Mouse (Mus musculus): ENCODE results near the gene Bub1. TPM values are rescaled to one million over a fixed set of nuclear protein-coding genes. Genes with fewer than 3 reads are reported as not detected.

Bub1 gene
- total RNA-seq, 2 experiments from 2014 or later = 20.6 to 31.1 TPM

DNA sequence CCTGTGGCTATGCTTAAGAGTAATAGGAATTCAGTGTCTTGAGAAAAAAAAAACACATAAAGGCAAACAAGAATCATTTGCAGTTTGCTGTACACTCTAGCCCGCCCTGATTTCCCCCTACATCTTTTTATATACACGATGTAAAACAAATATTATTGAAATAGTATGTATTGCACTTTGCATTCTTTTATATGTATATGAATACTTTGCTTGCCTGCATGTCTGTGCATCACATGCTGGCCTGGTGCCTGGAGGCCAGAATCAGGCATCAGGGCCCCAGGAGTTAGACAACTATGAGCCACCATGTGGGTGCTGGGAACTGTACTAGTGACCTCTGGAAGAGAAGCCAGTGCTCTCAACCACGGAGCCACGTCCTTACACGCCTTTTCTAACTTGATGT, 44.4 kb downstream of the Bub1 start:
- ATAC-seq (replicated peaks; ENCODE audit: low FRiP score, poor library complexity, severe bottlenecking) = no peak

DNA sequence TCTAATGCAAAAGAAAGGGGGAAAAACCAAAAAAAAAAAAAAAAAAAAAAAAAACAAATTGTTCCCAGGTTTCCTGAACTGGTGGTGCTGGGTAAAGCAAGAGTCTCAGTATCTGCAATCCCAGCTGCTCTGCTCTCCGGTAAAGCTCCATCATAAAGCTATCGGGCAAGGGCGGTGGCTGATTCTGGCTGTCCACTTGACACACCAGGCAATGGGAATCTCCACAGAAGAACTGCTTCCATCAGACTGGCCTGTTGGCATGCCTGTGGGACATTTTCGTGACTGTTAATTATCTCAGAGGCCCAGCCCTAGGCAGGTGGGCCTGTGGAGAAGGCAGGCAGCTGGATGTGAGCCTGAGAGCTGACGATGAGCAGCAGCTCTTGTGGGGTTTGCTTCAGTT, 53.2 kb downstream of the Bub1 start:
- ATAC-seq (replicated peaks; ENCODE audit: low FRiP score, poor library complexity, severe bottlenecking) = no peak

DNA sequence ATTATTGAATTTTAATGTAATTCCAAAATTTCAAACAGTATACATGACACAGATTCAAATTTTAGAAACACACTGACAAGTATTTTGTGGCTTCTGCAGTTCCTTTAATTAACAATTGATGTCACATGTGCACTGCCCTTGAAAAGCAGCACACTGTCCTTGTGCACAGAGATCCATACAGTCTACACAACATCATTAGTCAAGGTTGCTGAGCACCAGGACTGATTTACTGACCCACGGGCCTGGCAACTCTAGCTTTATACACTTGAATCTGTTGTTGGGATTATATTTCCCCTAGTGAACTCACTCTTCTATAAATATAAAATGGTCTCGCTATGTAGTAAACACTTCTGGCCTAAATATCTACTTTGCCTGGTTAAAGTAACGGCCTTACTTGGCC, 56.7 kb downstream of the Bub1 start:
- no peak for ATAC-seq (replicated peaks; ENCODE audit: low FRiP score, poor library complexity, severe bottlenecking)

DNA sequence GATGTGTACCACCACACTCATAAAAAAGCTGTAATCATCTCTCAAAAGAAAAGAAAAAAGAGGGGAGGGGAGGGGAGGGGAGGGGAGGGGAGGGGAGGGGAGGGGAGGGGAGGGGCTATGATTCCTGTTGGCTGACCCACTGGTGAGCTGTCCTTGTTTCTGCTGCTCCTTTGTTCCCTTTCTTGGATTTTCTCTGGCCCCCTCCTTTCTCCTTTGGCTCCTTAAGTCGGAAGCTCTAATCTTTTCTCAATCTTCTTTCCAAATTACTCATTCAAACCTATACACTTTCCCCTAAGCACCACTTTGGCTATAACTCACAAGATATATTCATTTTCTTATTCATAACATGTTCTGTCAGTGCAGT, 57.1 kb downstream of the Bub1 start:
- no peak for ATAC-seq (replicated peaks; ENCODE audit: low FRiP score, poor library complexity, severe bottlenecking)

DNA sequence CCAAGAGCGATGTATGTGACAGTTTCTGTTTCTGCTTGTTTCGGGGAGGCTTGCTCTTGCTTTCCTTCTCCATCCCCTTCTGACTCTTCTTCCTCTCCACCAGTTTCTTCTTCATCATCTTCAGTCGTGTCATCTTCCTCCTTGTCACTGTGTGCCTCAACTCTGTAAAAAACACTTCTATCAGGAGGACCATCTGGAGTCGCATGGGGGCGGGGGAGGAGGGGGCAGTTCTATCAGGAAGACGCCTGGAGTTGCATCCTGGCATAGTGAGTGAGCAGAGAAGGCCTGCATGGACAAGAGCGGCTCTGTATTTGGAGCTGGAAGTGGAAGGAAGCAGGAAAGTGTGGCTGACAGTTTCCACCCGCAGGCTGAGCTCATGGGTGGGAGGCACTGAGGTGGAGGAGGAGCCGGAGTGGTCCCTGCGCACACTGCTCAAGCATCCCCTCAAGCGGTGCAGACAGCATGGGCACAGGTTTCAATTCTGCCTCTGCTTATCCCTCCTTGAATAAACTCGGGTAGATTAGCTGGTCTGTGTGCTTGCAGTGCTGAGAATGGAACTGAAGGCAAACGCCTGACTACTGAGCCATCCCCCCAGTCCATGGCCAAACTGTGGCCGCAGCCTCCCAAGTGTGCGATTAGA, 57.6 kb downstream of the Bub1 start:
- no peak for ATAC-seq (replicated peaks; ENCODE audit: low FRiP score, poor library complexity, severe bottlenecking)

DNA sequence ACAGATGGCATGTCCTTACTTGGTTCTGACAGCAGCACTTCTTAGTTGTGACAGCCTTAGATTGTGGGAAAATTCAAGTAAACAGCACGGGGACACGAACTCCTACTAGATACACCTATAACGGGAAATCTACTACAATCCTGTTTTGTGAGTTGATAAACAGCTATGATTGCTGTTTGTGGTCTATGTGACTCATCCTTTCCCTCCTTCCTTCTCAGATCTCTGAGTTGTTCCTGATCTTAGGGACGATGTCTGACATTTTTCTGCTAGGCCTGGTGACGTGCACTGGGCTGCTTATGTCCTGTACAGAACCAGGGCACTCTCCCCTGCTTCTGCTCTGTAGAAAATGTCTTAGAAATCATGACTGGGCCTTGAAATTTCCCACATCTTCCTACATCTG, 70.1 kb downstream of the Bub1 start:
- ATAC-seq (replicated peaks; ENCODE audit: low FRiP score, poor library complexity, severe bottlenecking) = no peak

DNA sequence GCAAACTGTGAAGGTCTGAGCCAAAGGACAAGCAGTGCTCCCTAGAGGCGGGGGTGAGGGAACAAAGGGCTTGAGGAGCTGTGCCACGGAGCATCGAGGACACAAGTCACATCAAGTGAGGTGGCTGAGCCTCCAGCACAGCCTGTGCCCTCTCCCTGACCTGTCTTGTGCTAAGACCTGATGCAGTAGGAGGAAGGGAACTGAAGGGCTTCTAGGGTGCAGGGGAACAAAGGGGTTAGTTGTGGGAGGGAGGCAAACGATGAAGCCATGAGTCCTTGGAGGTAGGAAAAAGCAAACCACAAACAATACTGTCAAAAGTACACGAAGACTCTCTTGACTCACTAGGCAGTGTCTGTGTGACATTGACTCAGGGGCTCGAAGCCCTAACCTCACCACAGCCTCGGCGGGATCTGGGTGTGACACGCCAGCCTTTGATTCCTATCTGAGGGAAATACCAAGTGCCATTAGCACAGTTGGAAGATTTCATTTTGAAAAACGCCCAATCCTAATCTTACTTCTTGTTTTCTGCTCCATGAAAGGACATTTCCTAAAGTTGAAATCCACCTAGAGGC, 71.2 kb downstream of the Bub1 start:
- no peak for ATAC-seq (replicated peaks; ENCODE audit: low FRiP score, poor library complexity, severe bottlenecking)

DNA sequence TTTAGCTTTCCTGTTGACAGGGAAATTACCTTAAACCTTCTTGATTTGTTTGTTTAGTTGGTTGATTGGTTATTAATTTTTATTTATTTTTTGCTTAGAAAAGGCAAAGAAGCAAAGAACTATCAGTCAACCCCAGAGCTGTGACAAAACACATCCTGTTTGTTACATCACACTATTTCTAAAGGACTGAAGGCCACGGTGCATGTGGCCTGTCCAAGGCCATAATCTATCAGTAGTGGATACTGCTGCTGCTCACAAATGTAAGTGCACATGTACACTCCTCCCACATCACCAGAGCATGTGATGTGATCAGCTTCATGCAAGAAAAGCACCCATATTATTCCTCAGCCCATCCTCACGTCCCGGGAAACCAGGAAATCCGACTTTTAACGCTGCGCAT, 71.7 kb downstream of the Bub1 start:
- ATAC-seq (replicated peaks; ENCODE audit: low FRiP score, poor library complexity, severe bottlenecking) = no peak

DNA sequence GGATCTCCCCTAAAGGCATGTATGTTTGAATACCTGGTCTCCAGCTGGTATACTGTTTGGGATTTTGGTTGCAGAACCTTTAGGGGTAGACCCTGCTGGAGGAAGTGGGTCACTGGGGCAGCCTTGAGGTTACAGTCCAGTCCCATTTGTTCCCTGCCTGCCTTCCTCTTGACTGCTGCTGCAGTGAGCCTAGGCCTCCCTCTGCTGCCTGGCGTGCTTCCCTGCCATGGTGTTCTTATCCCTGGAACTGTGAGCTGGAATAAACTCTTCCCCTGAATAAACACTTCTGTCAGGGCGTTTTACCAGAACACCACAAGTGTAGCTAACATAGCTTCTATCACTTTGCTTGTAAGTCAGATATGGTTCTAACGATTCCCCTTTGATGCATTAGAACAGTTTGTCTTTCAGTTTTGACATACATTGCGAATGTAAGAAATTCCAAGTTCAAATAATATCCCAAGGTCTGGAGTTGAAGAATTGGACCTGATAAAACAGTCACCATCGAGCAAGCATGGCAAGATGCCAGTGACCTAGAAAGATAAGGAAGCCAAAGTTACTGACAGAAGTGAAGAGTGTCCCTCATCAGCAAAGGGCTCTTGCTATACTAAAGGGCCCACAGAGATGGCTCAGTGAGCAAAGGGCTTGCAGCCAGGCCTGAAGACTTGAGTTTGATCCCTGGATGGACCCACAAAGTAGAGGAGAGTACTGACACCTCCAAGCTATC, 72.3 kb downstream of the Bub1 start:
- ATAC-seq (replicated peaks; ENCODE audit: low FRiP score, poor library complexity, severe bottlenecking) = no peak

DNA sequence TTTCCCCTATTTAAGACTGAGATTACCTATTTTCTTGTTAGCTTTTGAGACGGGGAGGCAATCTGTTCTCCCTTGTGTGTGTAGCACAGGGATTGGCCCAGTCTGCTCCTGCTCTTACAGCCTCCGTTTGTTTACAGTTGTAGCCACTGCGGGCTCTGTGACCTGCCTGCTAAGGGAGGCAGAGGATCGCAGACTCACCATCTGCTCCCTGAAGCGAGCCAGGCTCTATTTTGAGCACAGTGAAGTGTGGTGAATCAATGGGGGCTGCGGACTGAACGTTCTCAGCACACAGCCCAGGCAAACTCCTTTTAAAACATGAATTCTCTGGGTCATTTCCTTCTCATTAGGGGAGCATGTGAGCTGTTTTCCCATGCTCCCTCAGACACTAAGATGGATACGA, 74.5 kb downstream of the Bub1 start:
- ATAC-seq (replicated peaks; ENCODE audit: low FRiP score, poor library complexity, severe bottlenecking) = no peak

DNA sequence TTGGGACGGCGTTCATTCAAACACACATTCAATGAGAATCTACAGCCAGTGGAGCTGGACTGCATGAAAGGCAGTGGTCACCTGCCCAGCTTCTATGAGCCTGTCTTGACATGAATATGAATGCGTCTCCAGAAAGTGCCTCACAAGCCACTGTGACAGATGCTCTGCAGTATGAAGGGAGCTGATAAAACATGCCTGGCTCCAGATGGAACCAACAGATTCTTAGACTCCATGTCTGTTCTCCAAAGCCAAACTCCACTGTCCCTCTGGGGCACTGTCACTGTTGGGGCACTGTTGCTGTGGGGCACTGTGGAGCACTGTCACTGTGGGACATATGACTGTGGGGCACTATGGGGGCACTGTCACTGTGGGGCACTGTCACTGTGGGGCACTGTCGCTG, 77.6 kb downstream of the Bub1 start:
- ATAC-seq (replicated peaks; ENCODE audit: low FRiP score, poor library complexity, severe bottlenecking) = no peak

DNA sequence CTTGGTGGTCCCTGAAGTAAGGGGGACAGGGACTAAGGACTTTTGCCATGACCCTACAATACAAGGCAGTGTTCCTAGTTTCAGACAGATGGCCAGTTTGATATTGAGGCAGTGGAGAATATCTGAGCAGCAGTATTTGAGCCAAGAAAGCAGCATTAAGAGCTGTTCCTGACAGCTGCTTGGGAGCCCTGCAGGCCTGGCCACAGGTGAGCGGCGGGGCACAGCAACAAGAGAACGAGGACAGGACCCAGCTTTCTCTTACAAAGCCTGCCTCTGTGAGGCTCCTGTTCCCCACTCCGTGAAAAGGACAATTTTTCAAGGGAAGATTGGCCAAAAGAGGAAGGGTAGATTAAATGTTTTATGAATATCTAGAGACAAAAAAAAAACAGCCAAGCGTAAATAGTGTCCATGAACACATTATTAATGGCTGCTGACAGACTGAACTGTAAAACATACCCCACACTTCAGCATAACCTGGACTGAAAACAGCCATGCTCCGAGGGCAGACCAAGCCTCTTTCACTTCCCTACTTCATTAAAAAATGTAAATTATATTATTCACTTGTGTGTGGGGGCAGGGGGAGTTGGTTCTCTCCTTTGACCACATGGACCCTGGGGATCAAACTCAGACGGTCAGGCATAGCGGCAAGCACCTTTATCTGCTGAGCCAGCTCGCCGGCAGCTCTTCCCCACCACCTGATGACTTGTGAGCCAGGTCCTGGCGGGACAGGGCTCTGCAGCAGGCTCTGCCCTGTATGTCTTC, 79.6 kb downstream of the Bub1 start:
- no peak for ATAC-seq (replicated peaks; ENCODE audit: low FRiP score, poor library complexity, severe bottlenecking)

Other genes starting within 250 kb of the Bub1 start
- gene Zfp661, start 244.8 kb downstream of the Bub1 start, total RNA-seq (2015; ENCODE audit: low replicate concordance) = 0.42 TPM in 1 of 2 replicates, not detected in the other
- 0.17 and 0.28 TPM in 2 replicates for gene Zfp661, start 244.8 kb downstream of the Bub1 start, total RNA-seq (2017; ENCODE audit: low replicate concordance)
- 5.4 and 8.8 TPM in 2 replicates for gene Mrps5, start 244.6 kb downstream of the Bub1 start, total RNA-seq (2015; ENCODE audit: low replicate concordance)
- 24.6 and 24.7 TPM in 2 replicates for gene Mrps5, start 244.6 kb downstream of the Bub1 start, total RNA-seq (2017; ENCODE audit: low replicate concordance)
- gene Mal, start 175.2 kb downstream of the Bub1 start, total RNA-seq (2015; ENCODE audit: low replicate concordance) = not detected in 2 replicates
- not detected in 2 replicates for gene Mal, start 175.2 kb downstream of the Bub1 start, total RNA-seq (2017; ENCODE audit: low replicate concordance)
- not detected in 2 replicates for gene Mall, start 101.9 kb downstream of the Bub1 start, total RNA-seq (2015; ENCODE audit: low replicate concordance)
- gene Mall, start 101.9 kb downstream of the Bub1 start, total RNA-seq (2017; ENCODE audit: low replicate concordance) = not detected in 2 replicates
- gene Nphp1, start 43.0 kb downstream of the Bub1 start, total RNA-seq (2015; ENCODE audit: low replicate concordance) = 0.63 and 3.3 TPM in 2 replicates
- gene Nphp1, start 43.0 kb downstream of the Bub1 start, total RNA-seq (2017; ENCODE audit: low replicate concordance) = 0.84 and 2.6 TPM in 2 replicates
- 1.7 and 5.6 TPM in 2 replicates for gene Mtln, start 39.4 kb downstream of the Bub1 start, total RNA-seq (2015; ENCODE audit: low replicate concordance)
- gene Mtln, start 39.4 kb downstream of the Bub1 start, total RNA-seq (2017; ENCODE audit: low replicate concordance) = 2.1 and 7.9 TPM in 2 replicates
- not detected in 2 replicates for gene Acoxl, start 7.0 kb upstream of the Bub1 start, total RNA-seq (2015; ENCODE audit: low replicate concordance)
- gene Acoxl, start 7.0 kb upstream of the Bub1 start, total RNA-seq (2017; ENCODE audit: low replicate concordance) = not detected in 2 replicates